ENCODE assay signal across 9 mouse cellular contexts in genomic region chr11:107795384-107796035, GRCm38 (mm10). TPM values are rescaled to one million over a fixed set of nuclear protein-coding genes. Genes with fewer than 3 reads are reported as not detected.
A peak's percentile ranks its signal among the peaks of the same experiment; 100 is the strongest.
DNase-seq lines count a peak whose midpoint lies in the region; ATAC-seq lines count a peak whose summit lies in the region.
"Had no signal": no experiment of that assay in that cellular context is flagged by ENCODE, and none has a peak within 500 bp of the region (broad histone marks: within the 10 kb centered on the region; RNA-seq: fewer than 3 reads in every experiment).

No protein-coding gene starts in this region.

- H3K9ac ChIP-seq in forebrain, embryonic 15.5 days (replicated peaks): peak overlapping the region; percentile 86
- no peak overlapping the region for H3K9ac ChIP-seq in stomach, embryonic 15.5 days
- H3K9ac ChIP-seq: liver, embryonic 15.5 days had no signal

- H3K27me3 ChIP-seq in forebrain, embryonic 15.5 days: no peaks in the 10 kb centered on the region
- peaks cover 50% of the 10 kb centered on the region for H3K27me3 ChIP-seq in stomach, embryonic 15.5 days (replicated peaks)

- no peaks in the 10 kb centered on the region for H3K9me3 ChIP-seq in forebrain, embryonic 15.5 days
- H3K9me3 ChIP-seq in stomach, embryonic 15.5 days: no peaks in the 10 kb centered on the region
- H3K9me3 ChIP-seq: liver, embryonic 15.5 days had no signal

- H3K4me2 ChIP-seq in forebrain, embryonic 15.5 days (replicated peaks): peak overlapping the region; percentile 94
- peak overlapping the region; percentile 97; the same call in 1 of the 2 replicates for H3K4me2 ChIP-seq in stomach, embryonic 15.5 days

- H3K27ac ChIP-seq in forebrain, embryonic 15.5 days (replicated peaks): peak overlapping the region; percentile 93
- H3K27ac ChIP-seq in stomach, embryonic 15.5 days: no peak overlapping the region
- H3K27ac ChIP-seq: liver, embryonic 15.5 days had no signal

- ATAC-seq in forebrain, embryonic 15.5 days (replicated peaks): no peak
- ATAC-seq in stomach, embryonic 15.5 days (ENCODE audit: insufficient read depth, low FRiP score, low read depth): no peak

- H3K4me3 ChIP-seq in forebrain, embryonic 15.5 days: peak overlapping the region; percentile 76
- H3K4me3 ChIP-seq in stomach, embryonic 15.5 days (replicated peaks): peak overlapping the region; percentile 56; the same call in 1 of the 2 replicates

- peaks cover 46% of the 10 kb centered on the region for H3K4me1 ChIP-seq in forebrain, embryonic 15.5 days
- H3K4me1 ChIP-seq in stomach, embryonic 15.5 days: peaks cover 20% of the 10 kb centered on the region
- H3K4me1 ChIP-seq: liver, embryonic 15.5 days had no signal

- 1% methylated on average over 9 of the region's 9 CpGs for WGBS in forebrain, embryonic 15.5 days
- 3% methylated on average over 9 of the region's 9 CpGs for WGBS in stomach, embryonic 15.5 days

- peak; percentile 56 to 70 for DNase-seq in right cerebral cortex, postnatal 10 days (ENCODE audit: low spot score in 2 of 2)
- no peak for DNase-seq in right cerebral cortex, postnatal 36 days (ENCODE audit: low spot score in 2 of 2)
- DNase-seq in kidney, postnatal 25 days: peak; percentile 69 to 78
- DNase-seq in layer of hippocampus, postnatal 36 days: no peak
- no peak for DNase-seq in spleen, postnatal 14 days (ENCODE audit: low spot score in 2 of 2)
- no peak for DNase-seq in right cerebral cortex, adult 2 months (ENCODE audit: low spot score in 2 of 2)

- no peaks in the 10 kb centered on the region for H3K36me3 ChIP-seq in forebrain, embryonic 15.5 days
- no peaks in the 10 kb centered on the region for H3K36me3 ChIP-seq in stomach, embryonic 15.5 days
- H3K36me3 ChIP-seq: liver, embryonic 15.5 days had no signal

RNA-seq across cellular contexts. Expression of gene Cacng4, which starts 1.2 kb away (rescaled TPM):
- polyA plus RNA-seq in forebrain, embryonic 15.5 days (2015; fragmentation: Nextera tagmentation; extraction: Ambion mirVana): 37.8 and 40.6 TPM in 2 replicates
- 4.4 and 4.8 TPM in 2 replicates for polyA plus RNA-seq in stomach, embryonic 15.5 days (2015; fragmentation: Nextera tagmentation; extraction: Ambion mirVana)
- 10 to 100 TPM; 23.6 to 26.7 TPM for total RNA-seq in layer of hippocampus, postnatal 36 days (2021)

Comparison
In these comparisons a context has a peak if more than half of its experiments do, and no peak if none do; other contexts are left out.
1. DNase-seq: peak in right cerebral cortex, postnatal 10 days (2 of 2) and kidney, postnatal 25 days (2 of 2); none in right cerebral cortex, postnatal 36 days (0 of 2), layer of hippocampus, postnatal 36 days (0 of 2), spleen, postnatal 14 days (0 of 2) and right cerebral cortex, adult 2 months (0 of 2).